Mouse (Mus musculus): Measurements from ENCODE around the gene Ect2.

Gene Ect2

DNA sequence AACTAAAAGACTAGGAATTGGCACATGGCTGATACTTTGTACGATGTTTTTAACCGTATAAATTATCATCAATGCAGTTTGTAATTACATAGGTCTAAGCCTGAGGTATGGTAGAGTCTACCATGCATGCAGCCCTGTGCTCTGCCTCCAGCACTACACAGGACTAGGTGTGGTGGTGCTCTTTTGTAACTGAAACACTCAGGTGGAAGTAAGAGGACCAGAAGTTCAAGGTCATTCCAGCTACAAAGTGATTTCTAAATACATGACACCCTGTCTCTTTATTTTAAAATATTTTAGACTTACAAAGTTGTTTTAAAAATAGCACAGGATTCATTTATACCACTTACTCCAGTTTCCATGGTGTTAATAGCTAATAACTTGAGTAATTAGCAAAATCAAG, 88.8 kb downstream of the Ect2 start:
- DNase-seq, result no peak

DNA sequence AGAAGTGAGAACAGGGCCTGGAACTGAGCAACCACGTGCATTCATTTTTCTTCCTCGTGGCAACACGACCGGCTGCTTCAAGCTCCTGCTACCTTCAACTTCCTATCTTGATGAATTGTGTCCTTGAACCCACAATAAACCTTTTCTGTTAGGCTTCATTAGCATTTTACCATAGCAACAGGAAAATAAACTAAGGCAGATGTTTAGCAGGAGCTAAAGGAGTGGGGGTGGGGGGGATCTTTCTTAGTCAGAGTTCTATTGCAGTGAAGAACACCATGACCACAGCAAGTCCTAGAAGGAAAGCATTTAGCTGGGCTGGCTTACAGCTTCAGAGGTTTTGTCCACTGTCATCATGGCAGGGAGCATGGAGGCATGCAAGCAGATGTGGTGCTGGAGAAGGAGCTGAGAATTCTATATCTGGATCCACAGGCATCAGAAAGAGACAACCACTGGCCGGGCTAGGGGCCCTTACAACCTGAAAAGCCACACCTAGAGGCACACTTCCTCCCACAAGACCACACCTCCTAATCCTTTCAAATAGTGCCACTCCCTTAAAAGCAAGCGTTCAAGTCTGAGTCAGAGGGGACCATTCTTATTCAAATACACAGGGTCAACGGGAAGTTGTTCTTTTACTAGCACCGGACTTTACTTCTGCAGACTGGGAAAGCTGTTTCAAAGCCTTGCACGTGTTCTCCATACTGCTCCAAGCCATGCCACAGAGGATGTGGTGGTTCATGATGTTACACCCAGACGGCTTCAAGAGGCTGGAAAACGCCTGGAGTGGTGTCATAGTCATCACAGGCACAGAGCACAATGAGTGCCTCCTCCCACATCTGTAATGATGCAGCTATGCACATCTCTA, 90.0 kb downstream of the Ect2 start:
- no peak for DNase-seq

- no peak for DNase-seq
Observed at GRCm38 (mm10) chr3:27060441-27060840, 93.2 kb downstream of the Ect2 start.

- DNase-seq, result no peak
Observed at GRCm38 (mm10) chr3:27059529-27060322, 94.0 kb downstream of the Ect2 start.

GRCm38 (mm10) chr3:27055471-27055870, 98.2 kb downstream of the Ect2 start:
- no peak for DNase-seq

GRCm38 (mm10) chr3:27054766-27055165, 98.9 kb downstream of the Ect2 start:
- no peak for DNase-seq

All from lung, adult 18-20 months (tissue).